Mouse (Mus musculus): ENCODE results near the gene Igf2r.

Igf2r gene

DNA sequence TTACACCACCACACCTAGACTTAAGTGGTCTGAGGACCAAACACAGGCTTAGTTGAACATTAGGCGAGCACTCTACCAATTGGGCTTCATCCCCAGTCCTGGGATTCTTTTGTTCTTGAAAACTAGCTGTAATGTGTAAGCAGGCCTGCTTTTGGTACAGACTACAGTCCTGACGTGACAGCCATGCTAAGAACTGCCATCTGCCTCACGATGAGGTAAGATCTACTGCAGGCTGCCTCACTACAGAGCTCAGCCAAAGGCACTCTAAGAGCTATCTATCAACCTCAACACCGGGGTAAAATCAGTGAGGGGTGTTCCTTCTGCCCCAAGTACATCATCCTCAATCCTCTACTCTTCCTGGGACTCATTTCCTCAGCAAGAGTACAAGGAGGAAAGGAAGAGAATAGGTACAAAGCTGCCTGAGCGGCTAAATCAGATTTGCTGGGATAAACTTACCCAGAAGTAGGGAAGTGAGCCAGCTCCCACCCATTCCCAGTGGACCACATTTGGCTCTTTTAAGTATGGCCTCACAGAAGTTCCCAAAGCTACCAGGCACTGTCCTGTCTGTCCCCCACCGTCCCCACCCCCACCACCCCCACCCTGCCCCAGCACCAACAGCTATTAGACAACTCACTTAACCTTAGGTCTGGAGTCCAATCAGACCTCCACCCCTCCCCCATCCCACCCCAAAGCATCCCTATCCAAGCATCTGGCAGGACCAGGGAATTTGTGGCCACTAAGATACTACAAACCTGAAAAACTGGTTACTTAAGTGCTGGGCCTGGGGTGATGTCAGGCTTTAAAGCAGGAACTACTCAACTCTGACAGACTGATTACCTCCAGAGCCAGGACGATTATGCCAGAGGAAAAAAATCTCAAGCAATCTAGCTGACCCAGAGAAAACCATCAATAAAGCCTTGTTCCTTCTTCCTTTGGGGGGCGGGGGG lies 19.8 kb downstream of the Igf2r start:
- no peak for DNase-seq

DNA sequence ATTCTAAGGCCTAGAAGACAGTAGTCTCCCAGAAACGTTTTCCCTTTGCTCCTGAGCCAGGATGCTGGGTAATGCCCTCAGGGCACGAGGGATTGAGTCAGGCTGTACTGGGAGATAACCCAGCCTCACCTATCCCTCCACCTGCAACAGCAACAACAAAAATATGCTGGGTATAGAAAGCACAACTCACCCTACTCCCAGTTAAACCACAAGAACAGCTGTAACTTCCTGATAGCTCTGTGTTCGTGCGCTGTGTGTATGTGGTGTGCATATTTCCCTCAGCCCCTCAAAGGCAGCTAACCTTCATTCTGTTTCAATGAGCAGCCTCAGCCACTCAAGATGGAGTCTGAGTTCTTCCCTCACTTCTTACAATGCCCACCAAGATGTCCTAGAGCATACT lies 23.7 kb downstream of the Igf2r start:
- DNase-seq: peak; percentile 55

DNA sequence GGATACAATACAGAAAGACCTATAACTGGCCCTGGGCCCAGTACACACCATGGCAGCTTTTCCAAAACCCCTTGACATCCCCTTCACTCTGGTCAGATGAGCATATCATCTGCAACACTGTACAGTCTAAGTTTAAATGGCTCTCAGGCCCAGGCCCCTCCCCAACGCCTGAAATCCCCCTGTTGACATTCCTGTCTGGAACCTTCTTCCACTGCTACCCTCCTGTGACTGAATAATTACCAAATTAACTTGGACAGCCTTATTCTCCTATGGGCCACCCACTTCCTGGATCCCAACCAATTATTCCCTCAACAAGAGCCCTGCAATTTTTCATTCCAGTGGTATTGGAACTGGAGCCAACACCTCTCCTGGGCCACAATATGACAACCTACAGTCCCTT lies 25.4 kb downstream of the Igf2r start:
- no peak for DNase-seq

DNA sequence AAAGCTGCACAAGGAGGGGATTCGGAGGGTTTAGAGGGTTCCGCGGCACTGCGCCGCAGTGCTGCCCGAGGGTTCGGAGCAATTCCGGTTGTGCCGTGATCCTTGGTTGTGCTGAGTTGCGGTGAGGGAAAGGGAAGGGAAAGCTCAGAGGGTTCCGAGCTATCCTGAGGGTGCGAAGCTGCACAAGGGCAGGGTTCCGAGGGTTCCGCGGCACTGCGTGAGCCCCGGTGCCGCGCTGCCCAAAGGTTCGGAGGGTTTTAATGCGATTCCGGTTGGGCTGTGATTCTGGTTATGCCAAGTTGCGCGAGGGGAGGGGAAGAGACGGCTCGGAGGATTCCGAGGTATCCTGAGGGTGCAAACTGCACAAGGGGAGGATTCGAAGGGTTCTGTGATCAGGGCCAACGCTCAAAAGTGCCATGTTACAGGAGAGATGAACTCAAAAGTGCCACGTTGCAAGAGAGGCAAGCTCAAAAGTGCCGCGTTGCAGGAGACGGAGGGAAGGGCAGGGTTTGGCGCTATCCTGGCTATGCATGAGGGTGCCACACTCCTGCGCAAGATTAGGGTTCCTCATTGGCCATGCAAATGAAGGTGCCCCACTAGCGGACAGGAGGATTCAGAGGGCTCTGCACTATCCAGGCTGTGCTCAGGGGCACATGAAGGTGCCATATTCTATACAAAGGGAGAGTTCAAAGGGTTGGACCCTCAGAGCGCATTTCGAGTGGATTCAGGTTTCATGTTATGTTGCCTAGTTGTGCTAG lies 27.1 kb downstream of the Igf2r start:
- peak; percentile 48 for DNase-seq

DNA sequence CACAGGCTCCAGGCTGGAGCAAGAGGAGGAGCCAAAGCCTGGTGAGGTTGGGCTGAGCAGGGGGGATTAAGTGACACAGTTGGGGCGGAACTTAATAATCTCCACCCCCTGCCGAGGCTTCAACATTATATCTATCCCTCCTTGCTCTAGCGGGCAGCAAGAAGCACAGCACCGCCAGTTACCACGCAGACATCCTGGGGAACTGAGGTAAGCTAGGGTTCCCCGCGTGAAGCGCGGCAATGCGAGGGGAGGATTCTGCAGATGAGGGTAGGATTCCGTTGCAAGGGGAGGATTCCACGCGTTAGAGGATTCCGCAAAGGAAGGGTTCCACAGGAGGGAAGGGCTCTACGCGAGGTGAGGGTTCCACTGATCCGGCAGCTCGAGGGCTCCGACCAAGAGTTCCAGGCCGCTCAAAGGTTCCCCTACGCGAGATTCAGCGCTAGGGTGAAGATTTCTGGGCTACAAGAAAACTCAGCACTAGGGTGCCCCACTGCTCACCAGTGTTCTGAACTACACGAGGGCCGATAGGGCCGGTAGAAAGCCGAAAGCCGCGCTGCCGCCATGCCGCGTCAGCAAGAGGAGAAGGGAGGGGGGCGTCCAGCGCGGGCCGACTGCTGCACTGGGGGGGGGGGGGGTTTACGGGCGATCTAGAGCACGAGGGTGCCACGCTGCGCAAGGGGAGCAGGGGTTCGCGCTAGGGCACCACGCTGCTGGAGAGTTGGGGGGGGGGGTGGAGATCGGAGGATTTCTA lies 28.1 kb downstream of the Igf2r start:
- DNase-seq: peak; percentile 73

DNA sequence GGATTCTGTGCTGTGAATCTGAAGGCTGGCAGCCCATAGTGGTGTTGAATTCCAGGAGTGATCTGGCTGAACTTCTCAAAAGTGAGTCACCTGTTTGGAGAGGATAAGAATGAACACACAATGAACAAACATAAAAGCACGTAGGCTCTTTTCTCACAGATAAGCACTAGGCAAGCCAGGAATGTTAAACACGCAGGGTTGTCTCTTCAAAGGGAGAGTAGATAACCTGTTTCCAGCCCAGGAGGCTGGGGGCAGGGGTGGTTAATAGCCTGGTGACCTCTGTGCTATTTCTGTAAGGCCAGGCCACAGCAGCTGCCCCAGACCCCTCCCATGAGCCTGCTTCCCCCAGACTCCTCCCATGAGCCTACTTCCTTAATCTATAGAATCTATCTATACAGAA lies 29.1 kb downstream of the Igf2r start:
- DNase-seq: no peak

DNA sequence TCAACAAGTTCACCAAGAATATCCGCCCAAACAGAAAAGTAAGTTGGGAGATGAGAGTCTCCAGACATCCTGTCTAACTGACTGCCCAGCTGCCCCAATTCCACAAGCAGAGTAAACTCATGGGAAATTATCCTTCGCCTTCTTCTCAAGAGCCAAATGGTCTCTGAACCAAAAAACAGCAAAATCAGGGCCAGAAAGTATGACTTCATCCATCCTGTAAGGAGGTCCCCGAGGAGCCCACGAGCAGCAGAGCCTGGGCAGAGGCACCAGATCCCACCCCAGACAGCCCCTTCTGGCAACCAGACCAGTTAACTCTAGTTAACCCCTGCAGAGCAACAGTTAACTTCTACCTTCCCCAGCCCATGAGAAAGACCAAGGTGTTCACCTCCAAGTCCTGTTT lies 29.9 kb downstream of the Igf2r start:
- DNase-seq: no peak

DNA sequence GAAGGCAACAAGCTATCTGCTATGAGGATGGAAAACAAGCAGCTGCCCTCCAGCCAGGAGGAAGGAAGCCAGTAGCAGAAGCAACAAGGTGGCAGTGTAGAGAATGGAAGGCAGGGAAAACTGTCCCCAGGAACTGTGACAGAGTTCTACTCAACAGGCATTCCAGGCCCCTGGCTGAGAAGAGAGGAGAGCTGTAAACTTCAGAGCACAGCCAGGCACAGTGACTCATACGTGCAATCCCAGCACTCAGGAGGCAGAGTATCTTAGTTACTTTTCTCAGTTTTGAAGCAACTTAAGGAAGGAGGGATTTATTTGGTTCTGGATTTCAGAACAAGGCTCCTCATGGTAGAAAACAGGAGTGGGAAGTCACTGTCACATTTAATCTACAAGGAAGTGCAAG lies 31.5 kb downstream of the Igf2r start:
- DNase-seq: no peak

DNA sequence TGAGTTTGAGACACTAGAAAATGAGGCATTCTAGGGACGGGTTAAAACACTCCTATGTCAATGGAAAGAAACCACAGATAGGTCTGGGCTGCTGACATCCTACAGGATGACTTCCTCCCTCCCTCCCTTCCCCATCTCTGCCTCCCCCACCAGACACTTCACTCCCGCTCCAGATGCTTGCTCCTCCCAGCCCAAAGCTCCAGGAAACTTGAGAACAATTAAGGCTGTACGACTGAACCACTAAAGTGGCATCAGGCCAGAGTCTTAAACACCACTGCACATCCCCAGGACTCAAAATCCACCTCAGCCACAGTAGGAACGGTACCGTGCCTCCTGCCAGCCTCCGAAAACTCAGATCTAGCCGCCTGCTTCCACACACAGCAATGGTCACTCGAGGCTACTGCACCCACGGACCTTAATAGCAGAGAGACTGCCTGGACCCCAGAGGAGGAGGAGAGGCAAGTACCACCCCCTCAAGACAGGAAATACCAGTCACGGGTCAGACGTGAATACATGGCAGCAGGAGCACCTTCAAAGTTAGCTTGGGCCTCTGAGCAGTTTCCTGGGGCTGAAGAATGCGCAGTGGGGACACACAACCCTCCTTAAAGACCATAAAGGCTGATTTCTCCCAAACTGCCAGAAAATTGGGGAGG lies 35.1 kb downstream of the Igf2r start:
- DNase-seq: no peak

DNA sequence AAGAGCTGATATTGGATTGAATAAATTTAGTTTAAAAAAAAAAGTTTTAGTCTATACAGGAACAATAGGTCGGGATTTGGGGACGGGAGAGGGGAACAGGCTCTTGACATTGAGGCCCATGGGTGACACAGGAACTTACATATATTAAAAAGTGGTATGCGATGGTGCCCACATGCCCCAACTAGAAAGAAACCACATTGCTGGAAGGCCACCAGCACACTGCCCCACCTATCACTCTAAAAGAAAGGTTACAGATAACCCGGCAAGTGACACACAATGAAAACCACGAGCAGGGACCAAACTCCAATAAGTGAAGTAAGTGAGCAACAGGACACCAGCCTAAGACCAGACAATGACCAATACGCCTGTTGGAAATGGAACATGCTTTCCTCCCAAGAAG lies 36.3 kb downstream of the Igf2r start:
- no peak for DNase-seq

DNA sequence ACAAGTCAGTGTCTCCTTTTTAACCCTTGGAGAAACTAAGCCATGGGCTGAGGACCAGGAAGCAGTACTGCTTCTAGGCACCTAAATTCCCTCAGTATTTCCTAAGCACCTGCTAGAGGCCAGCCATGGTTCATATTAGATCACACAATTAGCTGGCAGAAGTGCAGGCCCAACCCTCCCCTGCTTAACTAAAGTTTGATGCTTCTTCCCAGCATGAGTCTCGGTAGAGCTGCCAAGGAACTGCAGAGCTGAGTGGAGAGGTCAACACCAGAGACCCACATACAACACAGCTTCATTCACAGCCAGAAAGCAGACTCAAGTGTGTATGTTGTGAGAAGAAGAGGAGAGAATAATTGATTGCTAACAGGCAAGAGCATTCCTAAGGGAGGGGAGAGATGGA lies 40.9 kb downstream of the Igf2r start:
- DNase-seq: no peak

DNA sequence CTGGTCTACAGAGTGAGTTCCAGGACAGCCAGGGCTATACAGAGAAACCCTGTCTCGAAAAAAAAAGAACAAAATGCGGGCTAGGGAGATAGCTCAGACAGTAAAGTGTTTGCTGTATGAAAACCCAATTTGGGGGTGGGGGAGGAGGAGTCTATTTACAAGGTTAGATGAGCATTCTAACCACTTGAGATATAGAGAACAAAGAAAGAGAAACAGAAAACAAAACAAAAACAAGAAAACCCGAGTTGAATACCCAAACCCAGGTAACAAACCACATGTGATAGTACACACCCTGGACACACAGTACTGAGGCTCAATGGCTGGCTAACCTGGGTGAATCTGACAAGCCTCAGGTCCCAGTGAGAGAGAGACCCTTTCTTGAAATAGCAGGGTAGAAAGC lies 41.7 kb downstream of the Igf2r start:
- DNase-seq: no peak

DNA sequence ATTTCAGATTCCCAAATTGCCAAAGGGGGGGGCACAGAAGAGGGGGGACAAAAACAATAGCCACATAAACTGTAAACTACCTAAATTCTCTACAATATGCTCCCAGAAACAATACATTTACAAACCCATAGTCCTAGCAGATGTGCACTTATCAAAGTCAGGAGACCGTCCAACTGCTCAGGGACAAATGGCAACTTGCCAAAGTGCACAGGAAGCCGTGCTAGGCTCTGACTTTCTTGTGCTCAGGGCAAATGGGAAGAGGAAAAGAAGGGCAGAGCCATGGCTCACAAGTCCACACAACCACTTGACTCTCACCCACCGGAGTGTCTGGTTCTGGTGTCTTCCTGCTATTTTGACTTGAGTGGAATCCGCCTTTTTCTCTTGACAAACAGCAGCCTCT lies 43.6 kb downstream of the Igf2r start:
- DNase-seq: no peak

DNA sequence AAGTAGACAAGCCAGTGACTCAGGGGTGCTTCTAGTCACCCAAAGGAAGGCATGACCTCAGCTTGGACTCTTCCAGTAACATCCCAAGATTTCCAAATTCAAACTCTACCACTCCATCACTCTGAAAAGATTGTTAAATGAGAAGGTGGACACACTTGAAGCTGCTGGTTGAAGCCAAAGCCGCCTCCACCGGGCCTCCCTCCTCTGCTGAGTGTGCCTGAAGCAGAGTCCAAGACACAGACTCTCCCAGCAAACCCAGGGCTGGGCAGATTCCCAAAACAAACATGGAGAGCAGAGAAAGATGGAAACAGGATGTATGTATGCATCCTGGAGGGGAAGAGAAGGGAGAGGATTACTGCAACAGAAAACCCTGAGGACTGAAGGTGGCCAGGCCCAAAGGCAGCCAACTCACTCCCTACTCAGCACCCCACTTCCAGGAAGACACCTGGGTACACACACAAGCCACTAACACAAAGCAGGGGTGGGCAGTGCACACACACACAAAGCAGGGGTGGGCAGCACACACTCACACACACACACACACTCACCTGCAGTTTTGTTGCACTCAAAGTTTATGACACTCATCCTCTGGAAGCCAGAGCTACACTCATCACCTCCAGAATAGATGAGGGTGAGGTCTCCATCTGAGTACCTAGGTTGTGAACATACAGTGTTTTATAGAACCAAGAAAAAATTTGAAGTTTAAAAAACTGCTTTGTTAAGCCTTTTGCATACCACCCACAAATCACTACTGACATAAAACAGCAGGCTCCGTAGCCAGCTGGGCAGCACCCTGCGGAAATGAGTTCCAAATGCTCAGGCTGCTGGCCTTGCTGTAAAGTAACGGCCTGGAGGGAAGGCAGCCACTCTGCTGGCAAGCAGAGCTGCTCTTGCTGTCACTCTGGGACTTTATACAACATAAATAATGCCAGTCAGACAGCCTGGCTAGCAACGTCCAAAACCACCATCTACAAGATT lies 44.4 kb downstream of the Igf2r start:
- DNase-seq: no peak

DNA sequence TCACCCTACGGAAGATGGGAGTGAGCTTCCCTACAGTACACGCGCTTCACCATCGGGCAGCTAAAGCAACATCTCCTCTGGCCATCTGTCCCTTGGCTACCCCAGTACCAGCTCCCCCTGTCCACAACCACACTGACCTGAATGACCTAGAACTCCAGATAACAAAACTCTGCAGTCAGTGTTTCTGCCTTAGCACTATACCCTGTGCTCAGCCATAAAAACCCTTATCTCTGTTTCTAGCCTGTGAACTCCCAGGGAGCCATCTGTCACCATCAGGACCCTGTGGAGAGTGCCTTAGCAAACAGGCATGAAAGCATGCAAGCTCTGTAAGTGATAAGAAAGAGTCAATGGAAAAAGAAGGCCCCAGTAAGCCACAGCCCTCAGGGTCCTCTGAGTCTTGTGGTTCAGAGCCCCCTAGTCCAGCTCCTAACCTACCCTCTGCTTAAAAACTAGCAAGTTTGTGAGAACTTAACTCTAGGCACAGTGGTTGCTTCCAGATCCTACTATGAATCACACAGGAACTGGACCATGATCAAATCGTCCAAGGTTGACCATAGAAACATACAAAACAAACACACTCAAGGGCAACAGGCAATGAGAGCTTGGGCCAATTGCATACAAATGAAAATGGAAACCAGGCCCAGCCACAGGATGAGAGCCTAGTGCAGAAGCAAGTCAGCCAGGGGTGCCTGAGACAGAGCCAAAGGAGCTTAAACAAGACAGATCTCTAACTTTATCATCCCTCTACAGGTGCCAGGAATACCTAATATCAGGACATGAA lies 45.3 kb downstream of the Igf2r start:
- DNase-seq: no peak

DNA sequence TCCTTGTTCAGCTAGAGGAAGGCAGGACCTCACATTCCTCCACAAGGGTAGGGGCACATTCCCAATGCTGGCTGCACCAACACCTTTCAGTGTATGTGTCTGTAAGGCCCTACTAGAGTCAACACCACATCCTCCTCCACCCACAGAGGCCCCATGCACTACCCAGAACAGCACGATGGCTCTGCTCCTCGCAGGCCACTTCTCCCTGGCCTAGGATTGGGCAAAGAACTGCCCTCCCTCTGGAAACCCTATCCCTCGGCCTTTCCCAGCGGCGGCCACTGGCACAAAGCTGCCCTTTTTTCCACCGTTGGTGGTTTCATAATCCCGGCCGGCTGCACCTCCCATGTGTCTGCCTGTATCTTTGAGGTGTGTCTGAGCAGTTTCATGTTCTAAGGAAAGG lies 46.8 kb downstream of the Igf2r start:
- DNase-seq: peak; percentile 26

DNA sequence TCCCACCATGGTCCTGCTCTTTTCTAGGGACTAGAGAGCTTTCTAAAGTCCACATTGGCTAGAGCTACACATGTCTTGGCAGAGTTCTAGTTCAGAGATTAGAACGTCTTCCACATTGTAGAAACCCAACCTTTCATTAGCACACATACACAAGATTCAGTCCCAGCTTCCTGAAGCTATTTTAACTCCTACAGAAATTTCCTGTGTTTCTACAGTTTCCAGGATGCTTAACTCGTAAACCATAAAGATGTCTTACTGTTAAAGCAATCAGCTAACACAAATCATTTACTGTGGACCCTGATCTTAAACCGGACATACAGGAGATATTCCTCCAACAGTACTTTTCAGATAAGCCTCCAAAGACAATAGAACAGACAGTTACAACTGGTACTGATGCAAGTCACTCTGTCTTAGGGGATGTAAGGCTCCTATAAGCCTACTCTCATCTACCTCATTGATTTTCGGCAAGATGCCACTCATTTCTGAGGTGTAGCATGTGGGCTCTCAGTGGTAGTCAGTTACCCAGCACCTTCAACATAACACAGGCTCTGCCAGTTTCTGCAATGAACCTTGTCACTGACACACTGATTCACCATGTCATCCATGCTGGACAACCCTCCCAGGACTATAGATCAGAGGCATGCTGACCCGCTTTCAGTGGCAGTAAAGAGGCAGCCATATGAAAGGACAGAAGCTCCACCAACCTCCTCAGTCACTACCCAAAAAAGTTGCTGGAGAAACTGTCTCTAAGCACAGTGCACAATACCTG lies 48.2 kb downstream of the Igf2r start:
- DNase-seq: no peak

DNA sequence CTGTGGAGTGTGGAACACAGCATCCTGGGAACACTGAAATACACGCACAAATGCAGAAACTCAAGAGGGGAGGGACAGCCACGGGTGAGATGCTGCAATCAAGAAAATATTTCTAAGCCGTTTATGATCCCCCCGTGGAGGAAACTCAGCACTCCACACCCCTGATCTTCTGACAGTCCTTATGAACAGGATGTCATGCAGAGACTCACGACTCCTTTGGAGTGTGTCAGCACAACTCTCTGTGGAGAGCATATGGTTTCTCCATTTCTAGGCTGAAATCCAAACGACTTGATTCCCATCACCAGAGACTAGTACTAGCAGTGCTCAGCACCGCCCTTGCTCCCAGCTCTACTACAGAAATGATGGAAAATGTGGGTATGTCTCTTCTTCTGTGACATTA lies 51.2 kb downstream of the Igf2r start:
- DNase-seq: no peak

DNA sequence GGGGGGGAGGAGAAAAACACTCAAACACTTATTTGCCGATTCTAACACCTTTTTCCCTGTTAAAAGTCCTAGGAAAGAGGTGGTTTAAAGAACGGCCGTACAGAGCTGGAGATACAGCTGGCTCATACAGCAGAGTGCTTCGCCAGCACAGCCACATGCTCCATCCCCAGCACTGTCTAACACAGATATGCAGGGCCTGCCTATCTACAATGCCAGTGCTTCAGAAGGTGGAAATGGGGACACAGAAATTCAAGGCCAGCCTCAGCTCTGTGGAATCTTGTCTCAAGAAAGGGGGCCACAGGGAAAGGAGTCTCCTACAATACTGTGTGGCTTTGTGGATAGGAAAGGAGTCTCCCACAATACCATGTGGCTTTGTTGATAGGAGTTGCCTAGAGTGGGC lies 52.0 kb downstream of the Igf2r start:
- no peak for DNase-seq

DNA sequence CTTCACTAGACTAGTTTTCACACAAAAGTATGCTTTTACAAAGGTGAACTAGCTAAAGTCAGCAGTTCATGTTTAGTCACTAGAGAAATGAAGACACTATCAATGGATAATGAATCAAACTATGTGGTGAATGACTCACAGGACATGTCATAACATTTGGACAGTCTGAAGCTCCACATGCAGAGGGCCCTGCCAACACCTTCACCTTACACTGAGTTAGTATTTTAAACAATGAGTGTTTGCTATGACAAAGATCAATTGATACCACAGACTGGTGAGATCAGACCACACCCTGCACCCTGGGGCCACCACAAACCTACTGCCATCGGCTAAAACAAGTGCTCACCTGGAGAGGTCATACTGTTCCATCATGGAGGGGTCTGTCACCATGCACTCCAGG lies 54.4 kb downstream of the Igf2r start:
- no peak for DNase-seq
